13 mouse cellular contexts compared by ENCODE assay signal in genomic region chr8:78806006-78806405, GRCm38 (mm10).
"Had no signal": no experiment of that assay in that cellular context is flagged by ENCODE, and none has a peak within 500 bp of the region (broad histone marks: within the 10 kb centered on the region; RNA-seq: fewer than 3 reads in every experiment).

No protein-coding gene starts in this region.

- ATAC-seq: lung, postnatal 0 days had no signal

- H3K27ac ChIP-seq: liver, embryonic 15.5 days; neural tube, embryonic 12.5 days; stomach, postnatal 0 days had no signal

- H3K4me1 ChIP-seq: liver, embryonic 15.5 days had no signal

- H3K4me2 ChIP-seq: liver, embryonic 11.5 days; liver, embryonic 15.5 days; neural tube, embryonic 12.5 days had no signal

- H3K9me3 ChIP-seq: liver, embryonic 15.5 days; neural tube, embryonic 12.5 days had no signal

- H3K4me3 ChIP-seq: liver, embryonic 15.5 days; neural tube, embryonic 12.5 days had no signal

- H3K27me3 ChIP-seq: liver, embryonic 15.5 days; neural tube, embryonic 12.5 days had no signal

- DNase-seq: kidney, adult 18-20 months; kidney, postnatal 10 days; kidney, postnatal 4 days; left cerebral cortex, postnatal 4 days; lung, adult 2 months; lung, postnatal 36 days; midbrain, embryonic 14.5 days; thymus, postnatal 14 days had no signal

- H3K9ac ChIP-seq: liver, embryonic 15.5 days; neural tube, embryonic 12.5 days had no signal
